Mouse (Mus musculus) small intestine, adult 2 months (tissue): ENCODE measurements around the gene Cth. TPM values are rescaled to one million over a fixed set of nuclear protein-coding genes. Genes with fewer than 3 reads are reported as not detected.
"Not testable (repeated sequence)": the region's sequence is repeated elsewhere in the genome, so short reads cannot be mapped to it uniquely, and the experiment has no call there.

Experiments
- H3K27ac ChIP-seq: fragments of 200-500 bp; 2 replicates; pipeline ENCODE4 v1.5.1; 2012; ENCODE audit warnings: low read depth, low read length, control low read depth, inconsistent platforms; ENCODE audit not compliant: insufficient read depth
- H3K27me3 ChIP-seq: fragments of 200-500 bp; 2 replicates; pipeline ENCODE4 v1.6.1; 2012; ENCODE audit warnings: mild to moderate bottlenecking, moderate library complexity, low read length, inconsistent platforms; ENCODE audit not compliant: control insufficient read depth, insufficient read depth
- H3K36me3 ChIP-seq: fragments of 200-500 bp; 2 replicates; pipeline ENCODE4 v1.6.1; 2012; ENCODE audit warnings: mild to moderate bottlenecking, low read length, control low read depth, inconsistent platforms; ENCODE audit not compliant: control insufficient read depth, insufficient read depth
- H3K4me1 ChIP-seq: fragments of 200-500 bp; 2 replicates; pipeline ENCODE4 v1.6.1; 2012; ENCODE audit warnings: low read length, inconsistent platforms, mixed read lengths; ENCODE audit not compliant: control insufficient read depth, insufficient read depth, insufficient read length
- H3K4me3 ChIP-seq: fragments of 200-500 bp; 2 replicates; pipeline ENCODE4 v1.5.1; 2012; ENCODE audit warnings: low read depth, mild to moderate bottlenecking, control low read depth, inconsistent platforms, low read length, moderate library complexity
- CTCF ChIP-seq: fragments of 200-500 bp; IDR thresholded peaks from 2 replicates; pipeline ENCODE4 v1.5.1; 2012; ENCODE audit warnings: low read depth, mild to moderate bottlenecking, control low read depth, inconsistent platforms, low read length, moderate library complexity, mixed read lengths; ENCODE audit not compliant: insufficient replicate concordance, insufficient read length; ENCODE audit errors: extremely low read depth
- POLR2A ChIP-seq: fragments of 200-500 bp; IDR thresholded peaks from 2 replicates; pipeline ENCODE4 v1.6.1; 2012; ENCODE audit warnings: low read depth, mild to moderate bottlenecking, control low read depth, inconsistent platforms, low read length, moderate library complexity
- WGBS: fragments of 180-500 bp; shearing (Covaris S2); methylation state at CpG from one replicate; pipeline ENCODE4 v1.1.7; 2018; 5-methylcytosine and 5-hydroxymethylcytosine counted together
- polyA plus RNA-seq: library from polyadenylated mRNA; depleted of rRNA; stranded (reverse); fragments of >200 nt; gene quantifications from 2 replicates; pipeline ENCODE4 v1.2.3, GENCODE M21; 2012

The Cth gene
- polyA plus RNA-seq, 1 experiment = 15.2 TPM

GRCm38 (mm10) chr3:157947383-157948280 lies 22.8 kb upstream of the Cth start:
- peak overlapping the region; percentile 94 for H3K27ac ChIP-seq

GRCm38 (mm10) chr3:157946843-157947358 lies 22.0 kb upstream of the Cth start, which contains the start of gene Ankrd13c:
Gene Ankrd13c, plus strand, starts transcription at chr3:157947239.
- H3K4me3 ChIP-seq = peak within 1 kb of the TSS; percentile 70
- H3K36me3 ChIP-seq = no peaks in the 10 kb centered on the region; the same call in 1 of the 2 replicates
- H3K4me1 ChIP-seq = peaks cover 2% of the 10 kb centered on the region; the same call in 1 of the 2 replicates
- TF ChIP-seq CTCF = 0 out of 2 replicates have a peak, but pooled peaks have one; percentile 6
- TF ChIP-seq POLR2A = peak; percentile 67
- peak within 1 kb of the TSS; percentile 94 for H3K27ac ChIP-seq
- under 1% methylated on average over 45 of the region's 45 CpGs for WGBS
- H3K27me3 ChIP-seq = no peaks in the 10 kb centered on the region

More at GRCm38 (mm10) chr3:157947383-157948280, 22.8 kb upstream of the Cth start:
- no peaks in the 10 kb centered on the region for H3K27me3 ChIP-seq
- TF ChIP-seq CTCF (no peak), POLR2A (no peak)
- peak overlapping the region; percentile 70 for H3K4me3 ChIP-seq
- H3K4me1 ChIP-seq = peaks cover 4% of the 10 kb centered on the region; the same call in 1 of the 2 replicates
- under 1% methylated on average over 90 of the region's 93 CpGs for WGBS
- no peaks in the 10 kb centered on the region; the same call in 1 of the 2 replicates for H3K36me3 ChIP-seq

- WGBS = 82% methylated on average over 2 of the region's 2 CpGs
- TF ChIP-seq CTCF = no peak
- no peak for TF ChIP-seq POLR2A
- Histone ChIP-seq H3K4me1 (no peaks in the 10 kb centered on the region), H3K27me3 (no peaks in the 10 kb centered on the region), H3K27ac (no peak overlapping the region), H3K4me3 (no peak overlapping the region), H3K36me3 (no peaks in the 10 kb centered on the region)
Observed at GRCm38 (mm10) chr3:157938585-157938984, 13.7 kb upstream of the Cth start.

- Histone ChIP-seq H3K4me1 (peaks cover 3% of the 10 kb centered on the region), H3K36me3 (no peaks in the 10 kb centered on the region), H3K4me3 (no peak overlapping the region), H3K27ac (no peak overlapping the region), H3K27me3 (no peaks in the 10 kb centered on the region)
- 72% methylated on average over 3 of the region's 3 CpGs for WGBS
- no peak for TF ChIP-seq POLR2A
- no peak for TF ChIP-seq CTCF
Observed at GRCm38 (mm10) chr3:157934301-157934823, 9.5 kb upstream of the Cth start.

- H3K36me3 ChIP-seq, H3K27ac ChIP-seq, H3K4me1 ChIP-seq, H3K4me3 ChIP-seq, H3K27me3 ChIP-seq: not testable (repeated sequence)
- 74% methylated on average over 5 of the region's 6 CpGs for WGBS
Observed at GRCm38 (mm10) chr3:157933223-157933622, 8.3 kb upstream of the Cth start.

GRCm38 (mm10) chr3:157932074-157932473 lies 7.2 kb upstream of the Cth start:
- Histone ChIP-seq H3K4me1 (peaks cover 3% of the 10 kb centered on the region), H3K27me3 (no peaks in the 10 kb centered on the region), H3K27ac (peak overlapping the region; percentile 19), H3K36me3 (no peaks in the 10 kb centered on the region), H3K4me3 (no peak overlapping the region)
- TF ChIP-seq POLR2A (no peak), CTCF (no peak)
- WGBS = 14% methylated on average over 3 of the region's 3 CpGs

GRCm38 (mm10) chr3:157931592-157931991 lies 6.7 kb upstream of the Cth start:
- Histone ChIP-seq H3K36me3 (no peaks in the 10 kb centered on the region), H3K4me1 (peaks cover 3% of the 10 kb centered on the region), H3K4me3 (no peak overlapping the region), H3K27me3 (no peaks in the 10 kb centered on the region), H3K27ac (peak overlapping the region; percentile 19)
- 24% methylated on average over 3 of the region's 3 CpGs for WGBS
- TF ChIP-seq CTCF (peak; percentile 48; the same call in 1 of the 2 replicates), POLR2A (no peak)
